Mouse (Mus musculus) gastrocnemius, adult 2 months (tissue): ENCODE data around the gene Sv2a. TPM values are rescaled to one million over a fixed set of nuclear protein-coding genes. Genes with fewer than 3 reads are reported as not detected.
"Not testable (repeated sequence)": the region's sequence is repeated elsewhere in the genome, so short reads cannot be mapped to it uniquely, and the experiment has no call there.

Experiments
- DNase-seq: peaks from one replicate; pipeline ENCODE4 v3.0.0; 2022
- H3K27ac ChIP-seq: fragments of 200-600 bp; 2 replicates; pipeline ENCODE4 v1.8.1; 2022; ENCODE audit warnings: mild to moderate bottlenecking
- H3K4me3 ChIP-seq: fragments of 200-600 bp; 2 replicates; pipeline ENCODE4 v1.8.1; 2022; ENCODE audit warnings: mild to moderate bottlenecking, moderate library complexity
- CTCF ChIP-seq: fragments of 200-600 bp; IDR thresholded peaks from 2 replicates; pipeline ENCODE4 v1.8.1; 2022; ENCODE audit warnings: antibody characterized with exemption, mild to moderate bottlenecking, moderate library complexity
- intact Hi-C: fragments of 180-260 bp; cut with DNase I; formaldehyde crosslinking; loops from one replicate; pipeline ENCODE4 v1.15.1; 2025
- microRNA-seq: library from miRNA; unstranded; fragments of <30 nt; microRNA quantifications from one replicate; pipeline ENCODE4 v1.2.0, GENCODE M21; 2021
- total RNA-seq, 2 experiments: library from RNA; stranded (reverse); gene quantifications; 2 replicates each; pipeline ENCODE4 v1.2.3; 2021

Gene Sv2a
- total RNA-seq, 2 experiments from 2014 or later = 0.25 to 0.26 TPM

- no peak for DNase-seq
- Histone ChIP-seq H3K27ac (0 out of 2 replicates have a peak overlapping the region, but pooled peaks have one; percentile 20), H3K4me3 (no peak overlapping the region)
- intact Hi-C loops = no loop called here
- no peak for TF ChIP-seq CTCF
These were observed 50.2 kb downstream of the Sv2a start for GRCm38 (mm10) chr3:96230910-96231757.

- no peak overlapping the region for H3K4me3 ChIP-seq
- DNase-seq = no peak
- no peak for TF ChIP-seq CTCF
- no peak overlapping the region for H3K27ac ChIP-seq
- intact Hi-C loops = no loop called here
These were observed 50.8 kb downstream of the Sv2a start for GRCm38 (mm10) chr3:96231758-96232120.

- TF ChIP-seq CTCF = no peak
- intact Hi-C loops = no loop called here
- Histone ChIP-seq H3K4me3 (no peak overlapping the region), H3K27ac (no peak overlapping the region)
- DNase-seq = no peak
These were observed 54.0 kb downstream of the Sv2a start for GRCm38 (mm10) chr3:96234914-96235313.

- Histone ChIP-seq H3K4me3 (no peak overlapping the region), H3K27ac (no peak overlapping the region)
- no peak for TF ChIP-seq CTCF
- DNase-seq = no peak
- intact Hi-C loops = loop anchor here (2.0 kb wide), 1 partner anchor 13 kb away; no protein-coding TSS in a partner anchor
These were observed 54.9 kb downstream of the Sv2a start for GRCm38 (mm10) chr3:96235836-96236235.

GRCm38 (mm10) chr3:96236834-96237334 is 55.9 kb downstream of the Sv2a start:
- H3K4me3 ChIP-seq = no peak overlapping the region
- DNase-seq = no peak
- intact Hi-C loops = loop anchor here (2.0 kb wide), 1 partner anchor 14 kb away; no protein-coding TSS in a partner anchor
- no peak overlapping the region for H3K27ac ChIP-seq
- no peak for TF ChIP-seq CTCF

- no peak overlapping the region for H3K27ac ChIP-seq
- intact Hi-C loops = loop anchor here (2.0 kb wide), 1 partner anchor 15 kb away; no protein-coding TSS in a partner anchor
- no peak overlapping the region for H3K4me3 ChIP-seq
- DNase-seq = no peak
- no peak for TF ChIP-seq CTCF
These were observed 56.5 kb downstream of the Sv2a start for GRCm38 (mm10) chr3:96237335-96237903.

- intact Hi-C loops = loop anchor here (2.0 kb wide), 1 partner anchor 15 kb away; no protein-coding TSS in a partner anchor
- Histone ChIP-seq H3K4me3 (peak overlapping the region; percentile 19; the same call in 1 of the 2 replicates), H3K27ac (no peak overlapping the region)
- TF ChIP-seq CTCF = no peak
- no peak for DNase-seq
These were observed 57.1 kb downstream of the Sv2a start for GRCm38 (mm10) chr3:96237904-96238511.

GRCm38 (mm10) chr3:96238954-96239793 is 58.2 kb downstream of the Sv2a start, which contains the start of gene Hist2h3c2:
Gene Hist2h3c2, minus strand, starts transcription at chr3:96239127.
- H3K27ac ChIP-seq = peak within 1 kb of the TSS; percentile 92
- H3K4me3 ChIP-seq = peak within 1 kb of the TSS; percentile 71
- intact Hi-C loops = not testable (repeated sequence)
- peak; percentile 64 for DNase-seq

GRCm38 (mm10) chr3:96239949-96240798 is 59.2 kb downstream of the Sv2a start, which contains the start of gene Hist2h2aa2:
Gene Hist2h2aa2, minus strand, starts transcription at chr3:96240276.
- Histone ChIP-seq H3K27ac (peak within 1 kb of the TSS; percentile 92), H3K4me3 (peak within 1 kb of the TSS; percentile 71)
- peak; percentile 95 for DNase-seq
- intact Hi-C loops = not testable (repeated sequence)

GRCm38 (mm10) chr3:96240799-96241197 is 59.8 kb downstream of the Sv2a start:
- Histone ChIP-seq H3K27ac (peak overlapping the region; percentile 89), H3K4me3 (peak overlapping the region; percentile 64)
- DNase-seq = no peak
- intact Hi-C loops = no loop called here
- TF ChIP-seq CTCF = no peak

GRCm38 (mm10) chr3:96243921-96244572 is 63.1 kb downstream of the Sv2a start:
- H3K27ac ChIP-seq = peak overlapping the region; percentile 99
- peak; percentile 28 for DNase-seq
- intact Hi-C loops = no loop called here
- peak overlapping the region; percentile 78 for H3K4me3 ChIP-seq
- no peak for TF ChIP-seq CTCF

Small RNA genes within 50 kb of the gene (microRNA-seq; reads per million reads assigned to microRNA genes)
- gene Gm44492 (not detected), gene Gm47311 (not detected)

Other genes starting within 250 kb of the Sv2a start
- 10 to 100 TPM; 14.2 to 19.3 TPM for gene Plekho1, start 185.2 kb upstream of the Sv2a start, total RNA-seq
- gene Vps45, start 122.7 kb upstream of the Sv2a start, total RNA-seq = 10 to 100 TPM; 15.0 to 22.7 TPM
- 10 to 100 TPM; 54.6 to 58.3 TPM for gene Otud7b, start 76.6 kb upstream of the Sv2a start, total RNA-seq
- 1 to 10 TPM; 1.9 to 2.5 TPM for gene Mtmr11, start 19.1 kb upstream of the Sv2a start, total RNA-seq
- gene Sf3b4, start 8.8 kb upstream of the Sv2a start, total RNA-seq = 10 to 100 TPM; 11.0 to 11.7 TPM
- 10 to 100 TPM; 24.5 to 29.3 TPM for gene Bola1, start 38.6 kb downstream of the Sv2a start, total RNA-seq
- 1 to 10 TPM in 1 of 2 experiments, under 1 TPM in 1; 0.87 to 1.2 TPM for gene Hist2h2ab, start 38.7 kb downstream of the Sv2a start, total RNA-seq
- gene Hist2h2ac, start 39.7 kb downstream of the Sv2a start, total RNA-seq = 10 to 100 TPM in 1 of 2 experiments, 1 to 10 TPM in 1; 8.4 to 10.2 TPM
- 1 to 10 TPM; 5.2 to 6.1 TPM for gene Hist2h2be, start 40.0 kb downstream of the Sv2a start, total RNA-seq
- 1 to 10 TPM; 5.4 to 5.6 TPM for gene Hist2h3c2, start 58.0 kb downstream of the Sv2a start, total RNA-seq
- gene Hist2h2aa2, start 59.1 kb downstream of the Sv2a start, total RNA-seq = 100 to 1,000 TPM; 172 to 190 TPM
- 1 to 10 TPM in 1 of 2 experiments, not detected in 1; 2.7 TPM for gene Hist2h2aa1, start 64.3 kb downstream of the Sv2a start, total RNA-seq
- not detected for gene Hist2h3c1, start 65.5 kb downstream of the Sv2a start, total RNA-seq
- 1 to 10 TPM; 5.7 to 6.6 TPM for gene Hist2h4, start 82.2 kb downstream of the Sv2a start, total RNA-seq
- 10 to 100 TPM in 1 of 2 experiments, 1 to 10 TPM in 1; 7.7 to 11.5 TPM for gene Hist2h3b, start 87.5 kb downstream of the Sv2a start, total RNA-seq
- 10 to 100 TPM; 18.6 to 24.8 TPM for gene Hist2h2bb, start 88.6 kb downstream of the Sv2a start, total RNA-seq
- gene Fcgr1, start 112.8 kb downstream of the Sv2a start, total RNA-seq = under 1 TPM in 1 of 2 experiments, not detected in 1; 0.20 TPM